Mouse (Mus musculus): ENCODE measurements around the gene Gm28168. TPM values are rescaled to one million over a fixed set of nuclear protein-coding genes. Genes with fewer than 3 reads are reported as not detected.
"Not testable (repeated sequence)": the region's sequence is repeated elsewhere in the genome, so short reads cannot be mapped to it uniquely, and the experiment has no call there.

Gene Gm28168
- total RNA-seq (2021) = not detected
- long read RNA-seq, experiment 1 = 0 reads
- long read RNA-seq, experiment 2 = 0 reads

DNA sequence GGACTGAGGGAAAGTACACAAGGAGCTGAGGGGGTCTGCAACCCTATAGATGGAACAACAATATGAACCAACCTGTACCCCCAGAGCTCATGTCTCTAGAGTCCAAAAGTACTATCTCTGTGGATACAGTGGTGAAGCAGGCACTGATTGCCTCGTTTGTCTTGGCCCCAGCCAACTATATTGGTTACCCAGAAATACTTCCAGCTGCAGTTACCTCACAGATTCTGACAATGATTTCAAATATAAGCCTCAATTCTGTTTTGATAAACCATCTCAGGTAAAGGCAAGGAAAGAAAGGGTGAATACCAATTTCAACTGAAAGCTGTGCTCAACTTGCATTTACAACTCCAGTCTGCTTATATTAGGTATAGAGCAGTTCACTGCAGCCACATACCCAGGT is at the start of gene Gm28168:
Gene Gm28168, plus strand, starts transcription at position 301 of the 400 bp plus-strand sequence.
- DNase-seq = not testable (repeated sequence)

GRCm38 (mm10) chr1:117965639-117966038 is 37.8 kb downstream of the Gm28168 start, which contains the start of gene Gm7145:
Gene Gm7145, plus strand, starts transcription at chr1:117965939.
- no peak for DNase-seq

Other genes with a start within 250 kb of the Gm28168 start
- not detected for gene Gm28363, start 230.9 kb upstream of the Gm28168 start, total RNA-seq (2021)
- not detected for gene B020011L13Rik, start 146.9 kb upstream of the Gm28168 start, total RNA-seq (2021)
- not detected for gene Gm28360, start 97.9 kb upstream of the Gm28168 start, total RNA-seq (2021)
- gene Gm7145, start 37.9 kb downstream of the Gm28168 start, total RNA-seq (2021) = not detected
- not detected for gene Gm29106, start 248.5 kb downstream of the Gm28168 start, total RNA-seq (2021)

Measured in adrenal gland, postnatal 36 days (tissue).